Mouse (Mus musculus) frontal cortex, postnatal 36 days (tissue): ENCODE data around the gene Cts8.

Source experiments
- DNase-seq, 2 experiments: peaks; one replicate each; pipeline ENCODE4 v3.0.0; 2022; ENCODE audit warnings: low spot score in 2 of 2

Cts8 gene

DNA sequence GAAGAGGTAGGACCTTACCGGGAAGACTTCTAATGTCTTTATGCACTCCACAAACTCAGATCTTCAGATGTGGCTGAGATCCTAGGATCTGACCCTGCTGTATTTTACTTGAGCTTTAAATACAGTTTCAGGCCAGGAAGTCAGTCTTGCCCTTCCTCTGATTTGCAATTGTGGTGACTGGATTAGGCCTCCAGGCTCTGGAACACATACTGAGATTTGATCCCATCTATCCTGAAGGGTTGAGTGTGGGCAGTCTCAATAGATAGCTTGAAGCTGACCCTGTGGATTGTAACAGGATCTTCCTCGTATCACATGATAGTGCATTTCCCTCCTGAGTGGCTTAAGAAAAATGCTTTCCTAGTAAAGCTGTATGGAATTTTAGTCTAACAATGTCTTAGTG is at the start of gene Cts8:
TSS of gene Cts8 (minus strand) at position 101 of the 400 bp plus-strand sequence.
- DNase-seq = no peak

DNA sequence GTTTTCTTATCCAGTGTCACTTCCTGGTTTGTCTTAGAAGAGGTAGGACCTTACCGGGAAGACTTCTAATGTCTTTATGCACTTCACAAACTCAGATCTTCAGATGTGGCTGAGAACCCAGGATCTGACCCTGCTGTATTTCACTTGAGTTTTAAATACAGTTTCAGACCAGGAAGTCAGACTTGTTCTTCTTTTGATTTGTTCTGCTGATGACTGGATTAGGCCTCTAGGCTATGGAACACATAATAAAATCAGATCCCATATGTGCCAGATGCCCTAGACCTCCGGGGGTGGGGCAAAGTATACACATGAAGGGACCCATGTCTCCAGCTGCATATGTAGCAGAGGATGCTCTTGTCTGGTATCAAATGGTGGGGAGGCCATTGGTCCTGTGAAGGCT is 33.6 kb upstream of the Cts8 start, which contains the start of gene Gm49398:
TSS of gene Gm49398 (minus strand) at position 101 of the 400 bp plus-strand sequence.
- DNase-seq = no peak

DNA sequence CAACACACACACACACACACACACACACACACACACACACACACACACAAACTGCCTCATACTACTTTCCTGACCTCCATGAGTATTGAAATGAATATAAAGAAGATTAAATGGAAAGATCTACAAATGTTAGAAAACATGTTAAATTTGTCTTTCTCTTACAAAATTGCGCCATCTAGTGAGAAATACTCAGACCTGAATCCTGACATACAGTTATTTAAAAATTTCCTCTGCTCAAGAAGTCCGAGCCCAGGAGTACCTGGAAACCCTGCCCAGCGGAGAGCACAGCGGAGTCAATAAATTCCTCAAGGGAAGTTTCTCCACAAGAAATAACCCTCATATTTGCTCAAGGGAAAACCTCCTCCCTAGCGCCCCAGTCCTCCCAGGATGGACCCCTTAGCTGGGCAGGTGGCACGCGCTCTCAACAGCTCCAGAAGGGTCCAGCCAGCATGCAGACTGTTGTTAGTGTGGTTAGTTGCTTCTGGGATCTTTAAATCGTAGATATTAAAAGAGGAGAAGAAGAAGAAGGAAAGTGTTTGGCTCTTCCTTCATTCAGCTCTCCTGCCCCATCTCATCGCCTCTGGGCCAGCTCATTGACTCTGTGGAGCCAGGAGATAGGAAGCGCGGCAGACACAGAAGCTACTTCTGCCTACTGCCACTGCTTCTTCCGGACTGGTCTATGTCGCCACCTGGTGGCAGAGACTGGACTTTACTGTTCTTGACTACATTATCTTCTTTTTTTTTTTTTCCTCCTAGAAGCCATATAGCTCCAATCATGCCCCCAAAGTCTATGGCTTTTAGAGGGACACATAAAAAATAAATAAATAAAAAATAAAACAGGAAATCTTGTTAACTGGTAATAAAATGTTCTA is 13.8 kb downstream of the Cts8 start:
- peak; percentile 1 to 13 for DNase-seq

DNA sequence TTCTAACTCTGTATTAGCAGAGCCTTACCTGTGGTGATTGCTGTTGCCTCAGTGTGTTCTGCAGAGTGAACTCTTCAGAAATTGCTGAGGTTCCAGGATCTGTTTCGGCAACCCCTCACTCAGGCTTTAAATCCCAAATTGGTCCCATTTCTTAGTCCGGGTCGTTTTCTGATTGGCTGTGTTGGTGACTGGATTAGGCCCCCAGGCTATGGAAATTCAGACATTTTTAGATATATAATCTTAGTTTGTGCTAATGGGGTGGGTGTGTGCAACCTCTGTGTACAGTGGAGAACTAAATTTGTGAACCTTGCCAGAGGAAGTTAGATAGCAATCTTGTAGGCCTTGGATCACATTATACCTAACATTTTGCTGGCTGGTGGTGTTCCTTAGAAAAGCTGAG is 51.8 kb downstream of the Cts8 start, which contains the start of gene Cts6:
TSS of gene Cts6 (minus strand) at position 101 of the 400 bp plus-strand sequence.
- DNase-seq = no peak
